Mouse (Mus musculus) heart, postnatal 36 days (tissue): ENCODE measurements at regions not wholly inside any gene's neighbourhood (a gene's known extent, or its start where the extent isn't known, plus 50 kb on each side); places are given as distances from the start of the nearest gene placed in this dataset.

Experiments used
- DNase-seq, 2 experiments: peaks; one replicate each; pipeline ENCODE4 v3.0.0; 2021 to 2022
- intact Hi-C: fragments of 180-260 bp; cut with DNase I; formaldehyde crosslinking; loops from one replicate; pipeline ENCODE4 v1.15.1; 2025

GRCm38 (mm10) chr9:62220451-62220850 is 61.6 kb downstream of the Spesp1 start:
- DNase-seq: no peak
- intact Hi-C loops: no loop called here

GRCm38 (mm10) chr9:62215151-62215859 is 66.7 kb downstream of the Spesp1 start:
- intact Hi-C loops: no loop called here
- DNase-seq: no peak

GRCm38 (mm10) chr9:62214546-62214945 is 67.5 kb downstream of the Spesp1 start:
- intact Hi-C loops: no loop called here
- DNase-seq: no peak

DNA sequence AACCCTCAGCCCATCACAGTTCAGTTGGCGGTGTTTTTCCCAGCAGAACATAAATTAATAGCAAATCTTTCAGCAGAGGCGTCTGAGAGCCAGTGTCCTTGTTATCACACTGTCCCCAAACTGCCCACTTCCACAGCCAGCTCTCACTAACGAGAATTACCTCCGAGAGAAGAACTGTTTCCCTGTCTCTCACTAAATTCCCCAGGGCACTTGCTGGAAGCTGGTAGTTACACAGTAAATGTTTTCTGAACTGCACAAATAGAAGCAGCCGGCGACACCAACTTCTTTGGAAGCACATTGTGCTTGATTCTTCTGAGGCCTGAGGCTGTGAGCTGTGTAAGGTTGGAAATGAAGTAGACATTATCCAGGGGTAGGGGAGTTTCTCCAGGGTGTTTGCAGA is 69.4 kb downstream of the Spesp1 start:
- intact Hi-C loops: no loop called here

DNA sequence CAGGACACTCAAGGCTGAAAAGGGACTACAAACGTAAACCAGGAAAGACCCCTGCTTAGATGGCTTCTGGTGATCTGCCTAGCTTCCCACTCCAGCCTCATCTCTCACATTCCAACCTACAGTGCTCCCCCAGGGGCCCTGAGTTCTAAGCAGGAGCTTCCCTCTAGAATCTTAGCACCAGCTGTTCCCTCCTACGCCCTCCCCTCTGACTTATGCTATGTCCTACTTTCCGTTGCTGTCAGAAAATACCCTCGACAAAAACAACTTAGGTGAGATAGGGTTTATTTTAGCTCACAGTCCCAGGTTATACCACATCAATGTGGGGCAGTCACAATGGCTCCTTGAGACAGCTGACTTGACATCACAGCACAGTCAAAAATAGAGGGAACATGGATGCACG is 71.2 kb downstream of the Spesp1 start:
- intact Hi-C loops: no loop called here

More for the DNA sequence above, 69.4 kb downstream of the Spesp1 start:
- DNase-seq: no peak

GRCm38 (mm10) chr9:62208436-62208835 is 73.6 kb downstream of the Spesp1 start:
- DNase-seq: no peak
- intact Hi-C loops: no loop called here

More for the DNA sequence above, 71.2 kb downstream of the Spesp1 start:
- DNase-seq: no peak

GRCm38 (mm10) chr9:62205264-62205663 is 76.7 kb downstream of the Spesp1 start:
- DNase-seq: peak in 1 of 2 experiments; percentile 17
- intact Hi-C loops: no loop called here

GRCm38 (mm10) chr9:62203556-62203955 is 78.5 kb downstream of the Spesp1 start:
- DNase-seq: no peak
- intact Hi-C loops: loop anchor here (5.0 kb wide), 1 partner anchor 81 kb away; the partner anchor contains the start of gene Glce

- intact Hi-C loops: loop anchor here (5.0 kb wide), 1 partner anchor 80 kb away; the partner anchor contains the start of gene Glce
- DNase-seq: no peak
Measured at GRCm38 (mm10) chr9:62202331-62202730, 79.7 kb downstream of the Spesp1 start.

DNA sequence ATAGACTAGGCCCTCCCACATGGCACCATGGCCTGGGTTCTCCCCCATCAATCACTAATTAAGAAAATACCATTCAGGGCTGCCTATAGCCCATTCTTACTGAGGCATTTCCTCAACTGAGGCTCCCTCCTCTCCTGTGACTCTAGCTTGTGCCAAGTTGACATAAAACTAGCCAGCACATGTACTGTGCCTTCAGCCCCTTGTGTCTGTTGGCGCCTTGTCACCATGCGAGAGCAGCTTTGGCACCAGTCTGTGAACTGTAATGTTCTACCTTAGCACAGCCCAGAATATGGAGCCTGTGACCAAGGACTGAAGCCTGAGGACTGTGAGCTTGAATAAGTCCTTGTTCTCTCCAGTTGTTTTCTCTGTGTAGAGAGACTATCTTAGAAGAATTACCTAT is 75.0 kb upstream of the Glce start:
- intact Hi-C loops: no loop called here
- no peak for DNase-seq

GRCm38 (mm10) chr9:62192424-62192892 is 70.0 kb upstream of the Glce start:
- DNase-seq: no peak

DNA sequence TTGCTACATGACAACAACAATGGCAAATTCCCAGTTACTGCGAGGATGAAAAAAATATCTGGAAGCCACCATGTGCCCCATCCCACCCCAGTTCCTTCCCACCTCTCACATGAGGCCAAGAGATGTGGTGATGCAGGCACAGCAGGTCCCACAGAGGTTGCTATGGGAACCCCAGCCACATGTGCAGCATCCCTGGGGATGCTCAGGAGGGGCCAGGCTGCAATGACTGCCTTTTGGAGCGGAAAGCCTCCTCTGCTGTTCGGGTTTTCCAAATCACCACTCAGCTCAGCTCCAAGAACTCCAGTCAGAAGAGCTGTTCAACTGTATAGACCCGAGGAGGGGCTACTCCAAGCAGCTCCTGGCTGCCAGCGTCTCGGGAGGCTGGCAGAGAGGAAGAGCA is 68.0 kb upstream of the Glce start:
- intact Hi-C loops: no loop called here
- no peak for DNase-seq

More at GRCm38 (mm10) chr9:62192424-62192892, 70.0 kb upstream of the Glce start:
- intact Hi-C loops: no loop called here

DNA sequence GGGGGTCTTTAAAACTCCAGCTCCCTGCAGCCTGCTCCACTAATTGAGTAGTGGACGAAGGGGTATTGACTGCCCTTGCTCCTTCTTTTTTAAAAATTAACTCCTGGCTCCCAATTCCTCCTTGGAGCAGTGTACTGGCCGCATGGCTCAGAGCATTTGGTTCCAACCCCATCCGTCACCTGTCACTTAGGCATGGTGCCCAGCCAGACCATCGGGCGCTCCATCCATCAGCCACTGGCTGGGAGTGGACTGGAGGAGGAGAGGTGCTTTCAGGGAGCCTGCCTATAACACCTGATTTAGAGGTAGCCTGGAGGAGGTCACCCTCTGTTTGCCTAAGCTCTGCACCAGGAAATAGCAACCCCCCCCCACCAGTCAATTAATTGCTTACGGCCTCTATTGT is 66.4 kb upstream of the Glce start:
- intact Hi-C loops: no loop called here
- no peak for DNase-seq

GRCm38 (mm10) chr9:62188379-62188778 is 65.9 kb upstream of the Glce start:
- intact Hi-C loops: no loop called here
- no peak for DNase-seq

DNA sequence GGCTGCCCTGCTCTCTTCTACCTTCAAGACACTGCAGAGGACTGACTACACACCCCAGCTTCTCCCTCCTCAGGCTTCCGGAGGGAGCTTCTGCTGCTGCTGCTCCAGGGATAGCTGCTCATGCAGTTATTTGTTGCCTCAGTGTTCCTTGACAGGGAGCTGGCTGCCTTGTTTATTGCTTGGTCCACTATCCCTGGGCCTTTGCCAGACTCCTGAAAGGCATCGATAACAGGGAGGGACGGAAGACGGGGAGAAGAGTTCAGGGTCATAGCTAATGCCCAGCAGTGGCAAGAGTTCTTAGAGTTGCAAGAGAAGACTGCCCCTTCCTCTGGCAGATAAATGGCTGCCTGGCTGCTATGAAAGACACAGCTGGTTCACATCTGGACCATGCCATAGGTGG is 64.4 kb upstream of the Glce start:
- DNase-seq: no peak
- intact Hi-C loops: no loop called here

DNA sequence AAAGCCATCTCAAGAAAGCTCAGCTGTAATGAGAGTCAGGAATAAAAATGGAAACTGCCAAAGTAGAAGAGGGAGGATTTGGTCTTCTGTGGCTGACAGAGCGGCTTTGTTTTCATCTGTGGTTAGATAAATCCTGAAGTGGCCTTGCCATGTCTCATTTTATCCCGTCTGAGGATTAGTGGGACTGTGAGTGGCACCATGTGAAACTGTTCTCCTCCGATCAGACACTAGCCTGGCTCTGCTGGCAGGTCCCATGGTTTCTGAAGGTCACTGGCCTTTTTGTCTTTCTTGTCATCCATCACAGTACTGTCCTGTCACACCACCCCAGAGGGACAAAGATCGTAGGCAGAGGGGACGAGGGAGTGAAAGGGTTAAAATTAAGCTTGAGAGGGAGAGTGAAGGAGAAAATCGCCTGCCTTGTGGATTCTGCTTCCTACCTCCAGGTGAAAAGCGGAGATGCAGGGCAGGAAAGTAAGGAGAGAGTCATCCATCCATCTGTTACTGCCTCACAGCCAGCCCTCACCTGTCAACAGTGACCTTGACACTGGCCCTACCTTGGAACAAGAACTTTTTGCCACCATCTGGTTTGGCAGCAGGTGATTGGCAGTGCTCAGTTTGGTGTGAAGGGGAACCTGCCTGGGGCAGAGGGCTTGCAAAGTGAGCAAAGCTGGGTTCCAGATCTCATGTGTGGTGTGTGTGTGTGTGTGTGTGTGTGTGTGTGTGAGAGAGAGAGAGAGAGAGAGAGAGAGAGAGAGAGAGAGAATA is 63.2 kb upstream of the Glce start:
- no peak for DNase-seq
- intact Hi-C loops: no loop called here

- no peak for DNase-seq
- intact Hi-C loops: no loop called here
Measured at GRCm38 (mm10) chr9:62181182-62181830, 58.9 kb upstream of the Glce start.

- intact Hi-C loops: no loop called here
- DNase-seq: no peak
Measured at GRCm38 (mm10) chr9:62180456-62181181, 58.2 kb upstream of the Glce start.

GRCm38 (mm10) chr9:62174651-62175050 is 52.2 kb upstream of the Glce start:
- intact Hi-C loops: no loop called here
- no peak for DNase-seq
